Mouse (Mus musculus) layer of hippocampus, adult 9-11 months (tissue): ENCODE results near the gene Gorasp2.
A peak's percentile ranks its signal among the peaks of the same experiment; 100 is the strongest.

ENCODE experiments used
- DNase-seq: peaks from one replicate; pipeline ENCODE4 v3.0.0; 2022

The Gorasp2 gene

GRCm38 (mm10) chr2:70661715-70662495 lies 529 bp downstream of the Gorasp2 start, which contains the start of gene Gm26558:
Gene Gm26558 (minus strand): TSS chr2:70662108.
- DNase-seq = peak; percentile 42

GRCm38 (mm10) chr2:70663764-70664163 lies 2.4 kb downstream of the Gorasp2 start:
- DNase-seq = no peak

- no peak for DNase-seq
Measured at GRCm38 (mm10) chr2:70667016-70667415, 5.6 kb downstream of the Gorasp2 start.

- no peak for DNase-seq
Measured at GRCm38 (mm10) chr2:70669241-70669640, 7.9 kb downstream of the Gorasp2 start.

- DNase-seq = no peak
Measured at GRCm38 (mm10) chr2:70669896-70670295, 8.5 kb downstream of the Gorasp2 start.

- DNase-seq = no peak
Measured at GRCm38 (mm10) chr2:70672476-70672875, 11.1 kb downstream of the Gorasp2 start.

- DNase-seq = no peak
Measured at GRCm38 (mm10) chr2:70673445-70674126, 12.2 kb downstream of the Gorasp2 start.

- no peak for DNase-seq
Measured at GRCm38 (mm10) chr2:70682324-70682723, 20.9 kb downstream of the Gorasp2 start.

GRCm38 (mm10) chr2:70688454-70689078 lies 27.2 kb downstream of the Gorasp2 start:
- no peak for DNase-seq

- no peak for DNase-seq
Measured at GRCm38 (mm10) chr2:70690195-70690594, 28.8 kb downstream of the Gorasp2 start.

- DNase-seq = no peak
Measured at GRCm38 (mm10) chr2:70695712-70696111, 34.3 kb downstream of the Gorasp2 start.

GRCm38 (mm10) chr2:70700851-70701250 lies 39.5 kb downstream of the Gorasp2 start:
- DNase-seq = no peak

DNA sequence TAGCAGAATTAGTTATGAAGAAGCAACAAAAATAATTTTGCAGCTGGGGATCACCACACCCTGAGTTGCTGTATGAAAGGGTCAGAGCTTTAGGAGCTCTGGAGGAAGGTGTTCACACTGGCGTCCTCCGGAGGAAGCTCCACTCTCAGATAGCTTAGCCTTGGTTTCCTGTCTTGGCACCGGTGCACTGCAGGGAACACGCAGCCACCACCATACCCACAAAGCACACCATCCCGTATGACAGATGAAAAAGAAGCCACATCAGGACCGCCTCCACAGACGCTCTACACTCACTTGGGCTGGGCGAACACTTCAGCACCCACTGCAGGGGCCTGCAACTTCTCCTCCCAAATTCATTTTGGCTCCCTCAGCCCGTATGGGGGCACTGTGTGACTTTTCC lies 40.2 kb downstream of the Gorasp2 start:
- DNase-seq = no peak

DNA sequence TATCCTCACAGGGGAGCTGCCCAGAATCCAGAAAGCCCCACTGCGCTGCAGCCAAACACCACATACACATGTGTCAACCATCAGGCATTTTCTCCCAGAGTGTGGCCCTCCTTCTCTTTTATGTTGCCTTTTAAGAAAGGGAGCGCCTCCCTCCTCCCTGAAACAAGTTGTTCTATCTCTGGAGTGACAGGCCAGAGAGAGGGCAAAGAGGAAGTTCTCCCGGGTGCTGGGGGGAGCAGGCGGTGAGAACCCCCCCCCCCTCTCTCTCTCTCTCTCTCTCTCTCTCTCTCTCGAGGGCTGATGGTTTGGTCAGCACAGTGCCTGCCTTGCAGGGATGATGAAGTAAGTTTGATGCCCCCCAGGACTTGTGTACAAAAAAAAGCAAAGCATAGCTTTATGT lies 41.0 kb downstream of the Gorasp2 start:
- DNase-seq = no peak

- DNase-seq = no peak
Measured at GRCm38 (mm10) chr2:70708986-70709730, 47.8 kb downstream of the Gorasp2 start.

DNA sequence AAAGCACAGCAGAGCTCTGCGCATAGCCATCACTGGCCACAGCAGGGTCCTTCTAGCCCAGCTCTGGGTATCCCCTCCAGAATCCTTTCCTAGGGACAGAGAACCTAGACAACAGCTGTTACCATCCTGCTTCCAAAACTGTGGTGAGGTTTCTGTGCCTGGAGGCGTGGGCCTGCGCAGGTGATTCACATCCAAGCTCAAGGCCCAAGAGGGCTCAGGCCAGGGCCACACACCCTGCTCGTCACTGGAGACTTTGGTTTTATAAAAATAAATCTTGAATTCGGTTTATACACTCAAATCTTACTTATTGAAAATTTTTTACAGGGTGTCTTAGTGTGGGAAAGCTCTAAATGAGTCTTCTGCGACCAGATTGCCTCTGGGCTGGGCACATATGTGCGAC lies 48.9 kb downstream of the Gorasp2 start:
- DNase-seq = no peak

- no peak for DNase-seq
Measured at GRCm38 (mm10) chr2:70710878-70711277, 49.5 kb downstream of the Gorasp2 start.

DNA sequence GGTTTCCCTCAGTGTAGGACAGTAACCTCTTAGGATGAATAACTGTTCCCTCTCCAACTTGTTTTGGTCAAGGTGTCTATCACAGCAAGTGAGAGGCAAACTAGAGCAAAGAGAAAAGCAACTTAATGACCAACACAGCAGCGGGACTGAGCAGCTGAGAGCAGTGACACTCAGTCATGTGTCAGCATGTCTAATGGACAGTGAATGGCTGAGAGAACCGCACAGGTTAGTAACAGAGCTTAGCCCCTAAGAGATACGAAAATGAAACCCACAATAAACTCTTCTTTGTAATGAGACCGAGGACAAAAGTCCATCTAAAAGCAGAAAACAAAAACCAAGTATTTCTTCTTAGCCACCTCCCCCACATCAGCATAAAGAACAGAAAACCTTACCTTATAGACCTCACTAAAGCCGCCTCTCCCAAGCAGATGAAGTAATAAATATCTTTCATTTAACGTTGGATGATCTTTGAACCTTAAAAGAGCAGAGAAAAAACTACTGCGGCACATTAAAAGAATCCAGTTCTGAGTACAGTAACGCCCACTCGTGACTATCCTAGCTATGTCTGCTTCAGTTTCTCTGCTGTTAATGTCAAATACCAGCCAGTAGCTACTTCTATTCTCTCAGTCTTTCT lies 62.4 kb downstream of the Gorasp2 start:
- DNase-seq = no peak

DNA sequence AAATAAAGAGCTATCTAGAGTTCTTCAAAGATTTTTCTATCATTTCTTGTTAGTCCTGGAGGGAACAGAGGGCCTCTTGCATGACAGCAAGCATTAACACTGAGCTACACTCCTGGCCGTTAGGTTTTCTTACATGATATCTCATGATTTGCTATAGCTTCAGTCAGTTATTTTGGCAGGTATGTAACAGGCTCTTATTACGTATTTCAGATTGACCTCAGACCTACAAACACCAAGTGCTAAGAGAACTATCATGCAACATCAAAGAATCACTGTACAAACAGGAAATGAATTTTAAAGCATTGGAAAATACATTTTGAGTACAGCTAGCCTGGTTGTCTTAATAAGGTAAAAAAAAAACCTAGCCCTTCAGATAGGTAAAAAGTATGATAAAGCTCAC lies 65.7 kb downstream of the Gorasp2 start:
- DNase-seq = no peak

- no peak for DNase-seq
Measured at GRCm38 (mm10) chr2:70735534-70735933, 74.2 kb downstream of the Gorasp2 start.

- no peak for DNase-seq
Measured at GRCm38 (mm10) chr2:70736008-70736407, 74.6 kb downstream of the Gorasp2 start.

GRCm38 (mm10) chr2:70741901-70742300 lies 80.5 kb downstream of the Gorasp2 start:
- no peak for DNase-seq

DNA sequence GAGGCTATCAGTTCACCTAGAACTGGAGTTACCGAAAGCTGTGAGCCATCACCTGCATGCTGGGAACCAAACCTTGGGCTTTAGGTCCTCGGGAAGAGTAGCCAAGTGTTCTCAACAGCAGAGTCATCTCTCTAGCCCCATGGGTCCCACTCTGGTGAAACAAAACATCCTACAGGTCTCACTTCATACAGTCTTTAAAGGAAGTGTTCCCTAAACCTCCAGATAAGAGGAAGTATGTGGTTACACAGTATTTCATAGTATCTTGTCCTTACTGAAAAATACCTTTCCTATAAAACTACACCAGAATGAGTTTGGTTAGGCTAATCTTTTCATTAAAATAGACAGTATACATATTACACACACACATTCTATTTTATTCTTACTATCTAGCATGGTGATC lies 81.2 kb downstream of the Gorasp2 start:
- DNase-seq = no peak
